Mouse (Mus musculus) lung, postnatal 0 days (tissue): ENCODE data around the gene Slc28a3.

Experiments used
- CTCF ChIP-seq: IDR thresholded peaks from 2 replicates; pipeline ENCODE4 v1.5.1; 2016; ENCODE audit warnings: antibody characterized with exemption, mild to moderate bottlenecking
- EP300 ChIP-seq: IDR thresholded peaks from 2 replicates; pipeline ENCODE4 v1.6.1; 2016; ENCODE audit warnings: antibody characterized with exemption, mild to moderate bottlenecking, control low read depth

GRCm38 (mm10) chr13:58543688-58544408, 66.8 kb downstream of the Slc28a3 start:
- TF ChIP-seq EP300 (no peak), CTCF (no peak)
